Mouse (Mus musculus): ENCODE results near the gene St5.

GRCm38 (mm10) chr7:109690101-109690500, 13.3 kb downstream of the St5 start:
- TF ChIP-seq ZNF384 (IDR thresholded peaks at IDR 0.05; ENCODE audit: low read depth, low read length) (no peak), CHD2 (IDR thresholded peaks at IDR 0.05; ENCODE audit: low read depth, low read length) (no peak), HCFC1 (IDR thresholded peaks at IDR 0.05; ENCODE audit: borderline replicate concordance, insufficient read depth, low read length) (no peak), MAFK (IDR thresholded peaks at IDR 0.05; ENCODE audit: insufficient read depth, low read depth, low read length) (no peak), ZC3H11A (IDR thresholded peaks at IDR 0.05; ENCODE audit: borderline replicate concordance, low read depth, low read length) (no peak)
